Mouse (Mus musculus): ENCODE results near the gene Git2.
A peak's percentile ranks its signal among the peaks of the same experiment; 100 is the strongest.

Git2 gene

GRCm38 (mm10) chr5:114775056-114775979 is at the start of gene Git2:
Git2 (minus strand) TSS chr5:114775517.
- DNase-seq (ENCODE audit: low read depth) = peak; percentile 58

GRCm38 (mm10) chr5:114824197-114824596 is 48.9 kb upstream of the Git2 start:
- peak; percentile 84 for DNase-seq (ENCODE audit: low read depth)

- peak; percentile 74 for DNase-seq (ENCODE audit: low read depth)
Observed at GRCm38 (mm10) chr5:114822796-114823688, 47.7 kb upstream of the Git2 start, which contains the start of gene 1500011B03Rik. 1500011B03Rik (minus strand) TSS chr5:114823468.

- DNase-seq (ENCODE audit: low read depth) = no peak
Observed at GRCm38 (mm10) chr5:114818124-114818523, 42.8 kb upstream of the Git2 start.

GRCm38 (mm10) chr5:114816599-114816998 is 41.3 kb upstream of the Git2 start:
- no peak for DNase-seq (ENCODE audit: low read depth)

GRCm38 (mm10) chr5:114813525-114814181 is 38.3 kb upstream of the Git2 start:
- peak; percentile 71 for DNase-seq (ENCODE audit: low read depth)

- DNase-seq (ENCODE audit: low read depth) = no peak
Observed at GRCm38 (mm10) chr5:114809826-114810225, 34.5 kb upstream of the Git2 start.

- no peak for DNase-seq (ENCODE audit: low read depth)
Observed at GRCm38 (mm10) chr5:114809181-114809756, 34.0 kb upstream of the Git2 start.

- no peak for DNase-seq (ENCODE audit: low read depth)
Observed at GRCm38 (mm10) chr5:114808385-114808784, 33.1 kb upstream of the Git2 start.

GRCm38 (mm10) chr5:114807893-114808292 is 32.6 kb upstream of the Git2 start:
- no peak for DNase-seq (ENCODE audit: low read depth)

GRCm38 (mm10) chr5:114807468-114807867 is 32.2 kb upstream of the Git2 start:
- DNase-seq (ENCODE audit: low read depth) = peak; percentile 84

GRCm38 (mm10) chr5:114807063-114807462 is 31.7 kb upstream of the Git2 start:
- DNase-seq (ENCODE audit: low read depth) = no peak

- no peak for DNase-seq (ENCODE audit: low read depth)
Observed at GRCm38 (mm10) chr5:114806636-114807035, 31.3 kb upstream of the Git2 start.

GRCm38 (mm10) chr5:114805436-114806350 is 30.4 kb upstream of the Git2 start:
- peak; percentile 85 for DNase-seq (ENCODE audit: low read depth)

- peak; percentile 65 for DNase-seq (ENCODE audit: low read depth)
Observed at GRCm38 (mm10) chr5:114804958-114805357, 29.6 kb upstream of the Git2 start.

GRCm38 (mm10) chr5:114804335-114804734 is 29.0 kb upstream of the Git2 start:
- DNase-seq (ENCODE audit: low read depth) = no peak

- DNase-seq (ENCODE audit: low read depth) = no peak
Observed at GRCm38 (mm10) chr5:114803231-114803630, 27.9 kb upstream of the Git2 start.

- DNase-seq (ENCODE audit: low read depth) = no peak
Observed at GRCm38 (mm10) chr5:114801841-114802240, 26.5 kb upstream of the Git2 start.

- peak; percentile 79 for DNase-seq (ENCODE audit: low read depth)
Observed at GRCm38 (mm10) chr5:114801049-114801448, 25.7 kb upstream of the Git2 start.

GRCm38 (mm10) chr5:114799848-114800247 is 24.5 kb upstream of the Git2 start:
- no peak for DNase-seq (ENCODE audit: low read depth)

- no peak for DNase-seq (ENCODE audit: low read depth)
Observed at GRCm38 (mm10) chr5:114797253-114797652, 21.9 kb upstream of the Git2 start.

All from 416B (cell line).